Mouse (Mus musculus) regulatory T cell (primary cell): ENCODE measurements around the gene Dph2.

ENCODE experiments used
- in situ Hi-C: fragments of 300-600 bp; cut with MboI, MseI; formaldehyde crosslinking; loops from one replicate; pipeline ENCODE4 v1.15.1; 2025; ENCODE audit warnings: high pct_unique_total_duplicates

Dph2 gene

GRCm38 (mm10) chr4:117891738-117892161, at the start of gene Dph2:
TSS of gene Dph2 (minus strand) at chr4:117892032.
- in situ Hi-C loops, result no loop called here

DNA sequence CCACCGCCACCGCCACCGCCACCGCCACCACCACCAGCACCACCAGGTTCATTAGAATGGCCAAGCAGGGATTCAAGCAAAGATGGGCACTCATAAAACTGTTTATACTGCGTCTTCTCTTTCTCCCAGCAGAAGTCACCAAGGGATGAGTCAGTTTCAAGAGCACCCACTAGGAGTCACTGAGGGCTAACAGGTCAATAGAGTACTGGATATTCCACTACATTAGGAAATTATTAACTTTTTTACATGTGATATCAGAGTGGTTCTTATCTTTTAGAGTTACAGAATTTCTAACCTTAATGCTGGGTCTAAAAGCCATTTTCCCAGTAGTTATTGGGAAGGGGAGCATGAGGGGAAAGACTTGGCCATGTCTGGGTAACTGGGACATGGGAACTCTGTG, 45.1 kb upstream of the Dph2 start:
- in situ Hi-C loops, result no loop called here

GRCm38 (mm10) chr4:117934081-117934480, 42.2 kb upstream of the Dph2 start:
- in situ Hi-C loops, result no loop called here

DNA sequence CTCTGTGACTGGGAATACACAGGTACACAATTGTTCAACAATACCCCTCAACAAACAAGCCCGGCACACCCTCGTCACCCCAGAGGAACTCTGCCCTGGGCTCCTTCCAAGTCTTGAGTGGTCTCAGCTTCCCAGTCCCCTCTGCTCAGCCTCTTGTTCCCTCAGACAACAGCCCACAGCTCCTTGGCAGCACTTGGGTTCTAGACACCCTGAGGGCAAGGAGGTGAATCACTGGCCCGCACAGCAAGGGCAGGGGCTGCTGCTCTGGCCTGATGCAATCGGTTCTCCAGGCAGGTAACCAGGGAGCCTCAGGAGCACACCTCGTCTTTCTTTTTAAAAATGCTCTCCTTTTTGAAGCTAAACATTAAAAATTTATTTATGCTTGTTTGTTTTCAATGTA, 41.4 kb upstream of the Dph2 start:
- in situ Hi-C loops, result no loop called here

- in situ Hi-C loops, result loop anchor here (5.0 kb wide), 1 partner anchor 158 kb away; no protein-coding TSS in a partner anchor
Observed at GRCm38 (mm10) chr4:117929391-117929881, 37.6 kb upstream of the Dph2 start, which contains the start of gene Artn. TSS of gene Artn (minus strand) at chr4:117929763.

DNA sequence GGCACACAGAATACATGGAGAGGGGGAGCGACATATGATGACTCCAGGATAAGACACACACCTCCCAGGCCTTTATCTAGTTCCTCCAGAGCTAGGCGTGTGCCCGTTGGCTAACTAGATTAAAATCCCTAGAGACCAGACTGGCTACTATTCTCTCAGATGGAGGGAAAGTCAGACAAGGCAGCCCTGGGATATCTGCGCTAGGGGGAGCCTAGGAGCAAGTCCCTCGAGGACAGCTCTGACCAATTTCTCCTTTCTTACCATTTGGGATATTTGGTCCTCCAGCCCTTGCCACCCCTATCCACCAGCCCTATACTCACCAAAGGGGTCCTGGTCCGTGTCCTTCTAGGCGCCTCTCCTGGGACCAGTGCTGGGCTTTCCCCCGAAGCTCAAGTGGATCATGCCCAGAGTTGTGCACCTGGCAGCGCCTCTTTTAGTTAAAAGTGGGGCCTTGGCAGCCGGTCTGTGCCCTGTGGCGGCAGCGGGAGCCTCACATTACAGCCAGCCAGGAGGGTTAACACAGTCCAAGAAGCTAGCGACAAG, 36.9 kb upstream of the Dph2 start:
- in situ Hi-C loops, result loop anchor here (5.0 kb wide), 1 partner anchor 159 kb away; no protein-coding TSS in a partner anchor

- in situ Hi-C loops, result loop anchor here (5.0 kb wide), 1 partner anchor 159 kb away; no protein-coding TSS in a partner anchor
Observed at GRCm38 (mm10) chr4:117928234-117928633, 36.4 kb upstream of the Dph2 start.

GRCm38 (mm10) chr4:117926545-117927482, 35.0 kb upstream of the Dph2 start:
- in situ Hi-C loops, result loop anchor here (5.0 kb wide), 1 partner anchor 160 kb away; no protein-coding TSS in a partner anchor

- in situ Hi-C loops, result loop anchor here (5.0 kb wide), 1 partner anchor 162 kb away; no protein-coding TSS in a partner anchor
Observed at GRCm38 (mm10) chr4:117924916-117925315, 33.1 kb upstream of the Dph2 start.

GRCm38 (mm10) chr4:117923450-117923849, 31.6 kb upstream of the Dph2 start:
- in situ Hi-C loops, result no loop called here

GRCm38 (mm10) chr4:117921358-117921757, 29.5 kb upstream of the Dph2 start:
- in situ Hi-C loops, result no loop called here

- in situ Hi-C loops, result no loop called here
Observed at GRCm38 (mm10) chr4:117918762-117919161, 26.9 kb upstream of the Dph2 start.

- in situ Hi-C loops, result no loop called here
Observed at GRCm38 (mm10) chr4:117918261-117918660, 26.4 kb upstream of the Dph2 start.

- in situ Hi-C loops, result no loop called here
Observed at GRCm38 (mm10) chr4:117917847-117918246, 26.0 kb upstream of the Dph2 start.

- in situ Hi-C loops, result no loop called here
Observed at GRCm38 (mm10) chr4:117917402-117917801, 25.6 kb upstream of the Dph2 start.

GRCm38 (mm10) chr4:117916386-117916785, 24.6 kb upstream of the Dph2 start:
- in situ Hi-C loops, result no loop called here

GRCm38 (mm10) chr4:117915489-117916105, 23.8 kb upstream of the Dph2 start:
- in situ Hi-C loops, result no loop called here

DNA sequence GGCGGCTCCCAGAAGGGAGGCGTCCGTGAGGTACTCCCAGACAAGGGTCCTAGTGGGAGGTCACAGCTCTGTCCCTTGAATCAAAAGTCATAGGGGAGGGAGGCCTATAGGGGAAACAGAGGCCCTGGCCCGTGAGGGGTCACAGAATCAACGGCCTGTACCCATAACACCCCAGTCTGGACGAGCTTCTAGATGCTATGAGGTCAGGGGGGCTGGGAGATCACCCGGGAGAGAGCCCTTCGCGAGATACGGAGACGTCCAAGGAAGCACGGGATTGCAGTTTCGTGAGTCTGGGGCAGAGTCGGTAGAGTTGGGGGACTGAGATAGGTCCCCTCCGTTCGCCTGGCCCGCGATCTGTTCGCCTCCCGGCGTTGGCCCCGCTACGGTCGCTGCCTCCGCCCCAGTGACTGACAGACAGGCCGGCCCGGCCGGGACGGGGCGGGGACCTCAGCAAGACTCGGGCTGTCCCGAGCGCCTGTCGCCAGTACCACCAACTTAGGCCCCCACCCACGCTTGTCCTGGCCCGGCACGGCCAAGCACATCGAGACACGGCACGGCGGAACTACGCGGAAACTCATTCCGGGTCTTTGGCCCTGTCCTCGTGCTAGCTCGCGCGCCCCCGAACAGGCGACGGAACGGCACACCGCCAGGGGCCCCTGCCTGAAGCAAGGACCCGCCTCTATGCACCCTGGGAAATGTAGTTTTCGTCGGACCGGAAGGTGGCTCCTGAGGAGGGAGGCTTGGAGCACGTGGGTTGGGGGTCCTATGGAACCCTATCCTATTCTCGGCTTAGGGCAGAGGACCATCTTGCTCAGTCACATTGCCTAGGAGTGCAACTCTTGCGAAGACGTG, 23.0 kb upstream of the Dph2 start, which contains the start of gene Ipo13:
TSS of gene Ipo13 (minus strand) at position 409 of the 852 bp plus-strand sequence.
- in situ Hi-C loops, result no loop called here

DNA sequence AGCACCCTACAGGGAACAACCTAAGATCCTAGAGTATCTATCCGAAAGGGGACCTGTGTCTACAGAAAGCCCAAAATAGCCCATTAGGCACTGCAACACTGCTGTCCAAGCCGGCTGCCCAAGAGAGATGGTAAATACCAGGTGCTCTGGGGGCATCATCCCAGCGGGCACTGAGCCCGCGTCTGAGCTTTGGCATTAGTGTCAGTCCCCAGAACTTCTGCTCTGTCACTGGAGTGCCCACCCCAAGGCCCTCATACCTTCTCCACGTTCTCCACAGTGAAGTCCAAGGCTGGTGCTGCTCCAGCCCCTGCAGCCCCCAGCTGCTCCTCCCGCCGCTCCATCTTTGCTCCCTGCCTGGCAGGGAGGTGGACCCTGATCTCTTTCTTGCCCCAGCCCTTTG, 22.2 kb upstream of the Dph2 start:
- in situ Hi-C loops, result no loop called here

GRCm38 (mm10) chr4:117913421-117913820, 21.6 kb upstream of the Dph2 start:
- in situ Hi-C loops, result no loop called here
